11 mouse cellular contexts compared by ENCODE assay signal in the genomic region with DNA sequence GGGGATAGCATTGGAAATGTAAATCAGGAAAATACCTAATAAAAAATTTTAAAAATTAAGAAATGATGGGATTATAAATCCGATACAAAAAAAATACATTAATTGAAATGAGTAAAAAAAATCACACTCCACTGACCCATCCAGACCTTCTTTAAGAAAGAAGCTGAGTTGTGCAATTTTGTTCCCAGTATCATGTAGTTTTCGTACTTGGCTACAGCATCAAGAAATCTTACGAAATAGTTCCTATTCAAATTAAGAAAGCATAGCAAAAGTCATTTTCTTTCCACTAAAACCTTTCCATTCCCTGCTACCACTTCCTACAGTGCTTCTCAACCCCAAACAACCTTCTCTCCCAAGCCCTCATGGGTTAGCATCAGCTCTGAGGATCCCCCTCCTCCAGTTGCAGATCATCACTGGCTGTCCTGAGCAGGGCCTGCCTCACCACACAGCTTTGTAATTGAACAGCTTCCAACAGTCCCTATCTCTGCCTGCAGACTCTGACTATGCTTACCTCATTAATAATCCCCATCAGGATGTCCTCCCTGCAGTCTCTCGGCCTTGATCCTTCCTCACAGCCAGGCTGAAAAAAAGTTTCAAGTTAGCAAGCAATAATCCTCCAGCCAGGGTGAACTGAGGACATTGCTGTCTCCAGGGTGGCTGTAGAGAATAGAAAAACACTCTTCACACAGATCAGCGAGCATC.
DNase-seq lines count a peak whose midpoint lies in the region; ATAC-seq and TF ChIP-seq lines count a peak whose summit lies in the region.
"Had no signal": no experiment of that assay in that cellular context is flagged by ENCODE, and none has a peak within 500 bp of the region (broad histone marks: within the 10 kb centered on the region; RNA-seq: fewer than 3 reads in every experiment).

No protein-coding gene starts in this region.

- DNase-seq in cerebellum, adult 9-10 months, result peak; percentile 23
- no peak for DNase-seq in cerebellum, postnatal 36 days
- no peak for DNase-seq in neural tube, embryonic 10.5 days (ENCODE audit: extremely low spot score, low spot score)
- DNase-seq in left cerebral cortex, postnatal 4 days, result no peak
- no peak for DNase-seq in Muller cell, postnatal 12 days (ENCODE audit: inconsistent ontology term)
- DNase-seq: kidney, postnatal 36 days had no signal

- TF ChIP-seq CTCF in testis, adult 2 months (IDR thresholded peaks at IDR 0.05; ENCODE audit: control insufficient read depth, insufficient read depth, insufficient replicate concordance, low read depth, low read length), result no peak

- no peak for TF ChIP-seq POLR2A in testis, adult 2 months (IDR thresholded peaks at IDR 0.05; ENCODE audit: control insufficient read depth, low read depth, low read length)

- H3K9ac ChIP-seq in neural tube, embryonic 14.5 days (replicated peaks; ENCODE audit: low read depth, low read length), result no peak overlapping the region
- no peak overlapping the region for H3K9ac ChIP-seq in hindbrain, embryonic 16.5 days (ENCODE audit: low read depth, low read length)
- H3K9ac ChIP-seq: limb, embryonic 15.5 days had no signal

- no peaks in the 10 kb centered on the region for H3K9me3 ChIP-seq in neural tube, embryonic 14.5 days (ENCODE audit: control insufficient read depth, low read length)
- no peaks in the 10 kb centered on the region for H3K9me3 ChIP-seq in hindbrain, embryonic 16.5 days (ENCODE audit: control insufficient read depth, low read length)
- H3K9me3 ChIP-seq: limb, embryonic 15.5 days had no signal

- no peaks in the 10 kb centered on the region for H3K4me1 ChIP-seq in neural tube, embryonic 14.5 days (ENCODE audit: control insufficient read depth, insufficient read depth, low read length)
- H3K4me1 ChIP-seq in hindbrain, embryonic 16.5 days (ENCODE audit: control insufficient read depth, insufficient read depth, low read depth, low read length), result no peaks in the 10 kb centered on the region; the same call in 1 of the 2 replicates
- H3K4me1 ChIP-seq in testis, adult 2 months (ENCODE audit: control insufficient read depth, insufficient read depth, low read length), result no peaks in the 10 kb centered on the region
- H3K4me1 ChIP-seq: limb, embryonic 15.5 days had no signal

- H3K27me3 ChIP-seq in neural tube, embryonic 14.5 days (ENCODE audit: control insufficient read depth, insufficient read depth, low read length), result no peaks in the 10 kb centered on the region
- no peaks in the 10 kb centered on the region for H3K27me3 ChIP-seq in hindbrain, embryonic 16.5 days (replicated peaks; ENCODE audit: control insufficient read depth, insufficient read depth, low read length)
- no peaks in the 10 kb centered on the region for H3K27me3 ChIP-seq in testis, adult 2 months (ENCODE audit: control insufficient read depth, insufficient read depth, low read length)
- H3K27me3 ChIP-seq: limb, embryonic 15.5 days had no signal

- whole genome bisulfite sequencing in neural tube, embryonic 14.5 days, result 77% methylated on average over 5 of the region's 5 CpGs
- WGBS in hindbrain, embryonic 16.5 days, result 67% methylated on average over 5 of the region's 5 CpGs

- H3K4me3 ChIP-seq in neural tube, embryonic 14.5 days (ENCODE audit: low read depth, low read length), result no peak overlapping the region
- H3K4me3 ChIP-seq in hindbrain, embryonic 16.5 days (ENCODE audit: low read length), result no peak overlapping the region
- no peak overlapping the region for H3K4me3 ChIP-seq in testis, adult 2 months (ENCODE audit: control insufficient read depth, low read depth, low read length)
- H3K4me3 ChIP-seq: limb, embryonic 15.5 days; myocyte had no signal

- H3K36me3 ChIP-seq in neural tube, embryonic 14.5 days (ENCODE audit: control insufficient read depth, insufficient read depth, low read length), result no peaks in the 10 kb centered on the region
- no peaks in the 10 kb centered on the region for H3K36me3 ChIP-seq in hindbrain, embryonic 16.5 days (ENCODE audit: control insufficient read depth, insufficient read depth, low read length)
- H3K36me3 ChIP-seq in testis, adult 2 months (ENCODE audit: control insufficient read depth, insufficient read depth, low read length), result no peaks in the 10 kb centered on the region
- H3K36me3 ChIP-seq: limb, embryonic 15.5 days had no signal

- no peak overlapping the region for H3K27ac ChIP-seq in neural tube, embryonic 14.5 days (ENCODE audit: low read depth, low read length)
- H3K27ac ChIP-seq in hindbrain, embryonic 16.5 days (ENCODE audit: low read depth, low read length), result no peak overlapping the region
- peak overlapping the region; percentile 72; the same call in 1 of the 2 replicates for H3K27ac ChIP-seq in testis, adult 2 months (ENCODE audit: control insufficient read depth, insufficient read depth, low read depth, low read length)
- H3K27ac ChIP-seq: limb, embryonic 15.5 days had no signal

- ATAC-seq in neural tube, embryonic 14.5 days (ENCODE audit: low read depth), result peak; percentile 38; the same call in 1 of the 2 replicates
- ATAC-seq in hindbrain, embryonic 16.5 days, result peak; percentile 63; the same call in 1 of the 2 replicates

- intact Hi-C loops in left cerebral cortex, postnatal 4 days (cut with DNase I), result no loop called here

- no peak overlapping the region for H3K4me2 ChIP-seq in neural tube, embryonic 14.5 days (ENCODE audit: low read depth, low read length)
- H3K4me2 ChIP-seq in hindbrain, embryonic 16.5 days (ENCODE audit: low read length), result no peak overlapping the region
- H3K4me2 ChIP-seq: limb, embryonic 15.5 days had no signal
